Mouse (Mus musculus) spleen, adult 2 months (tissue): ENCODE results near the gene Clcn1. TPM values are rescaled to one million over a fixed set of nuclear protein-coding genes. Genes with fewer than 3 reads are reported as not detected.

Experiments used
- DNase-seq, 2 experiments: peaks; one replicate each; pipeline versions ENCODE4 v3.0.0 to v3.0.0-alpha.2; 2012 to 2021; ENCODE audit warnings: low spot score in 2 of 2, low read depth in 1 of 2
- H3K27ac ChIP-seq: fragments of 200-500 bp; 2 replicates; pipeline ENCODE4 v1.5.1; 2012; ENCODE audit warnings: low read length, inconsistent platforms; ENCODE audit not compliant: insufficient read depth
- H3K27me3 ChIP-seq: fragments of 200-500 bp; 2 replicates; pipeline ENCODE4 v1.6.1; 2012; ENCODE audit warnings: mild to moderate bottlenecking, moderate library complexity, low read length, inconsistent platforms; ENCODE audit not compliant: control insufficient read depth, insufficient read depth
- H3K36me3 ChIP-seq: fragments of 200-500 bp; 2 replicates; pipeline ENCODE4 v1.6.1; 2012; ENCODE audit warnings: mild to moderate bottlenecking, low read length, inconsistent platforms; ENCODE audit not compliant: control insufficient read depth, insufficient read depth
- H3K4me1 ChIP-seq: fragments of 200-500 bp; 2 replicates; pipeline ENCODE4 v1.6.1; 2011; ENCODE audit warnings: inconsistent platforms; ENCODE audit not compliant: control insufficient read depth, insufficient read depth, insufficient read length
- H3K4me3 ChIP-seq: fragments of 200-500 bp; 2 replicates; pipeline ENCODE4 v1.5.1; 2011; ENCODE audit warnings: mild to moderate bottlenecking, inconsistent platforms; ENCODE audit not compliant: insufficient read depth, insufficient read length; ENCODE audit errors: extremely low read depth
- CTCF ChIP-seq: fragments of 200-500 bp; IDR thresholded peaks from 2 replicates; pipeline ENCODE4 v1.5.1; 2011; ENCODE audit warnings: mild to moderate bottlenecking, inconsistent platforms; ENCODE audit not compliant: insufficient read depth, insufficient read length, insufficient replicate concordance; ENCODE audit errors: extremely low read depth
- POLR2A ChIP-seq: fragments of 200-500 bp; IDR thresholded peaks from 2 replicates; pipeline ENCODE4 v1.6.1; 2011; ENCODE audit warnings: low read depth, low read length, inconsistent platforms
- WGBS: fragments of 180-500 bp; shearing (Covaris S2); methylation state at CpG from one replicate; pipeline ENCODE4 v1.1.7; 2018; 5-methylcytosine and 5-hydroxymethylcytosine counted together
- polyA plus RNA-seq: library from polyadenylated mRNA; depleted of rRNA; stranded (reverse); fragments of >200 nt; gene quantifications from 2 replicates; pipeline ENCODE4 v1.2.3, GENCODE M21; 2012

Clcn1 gene
- polyA plus RNA-seq, 1 experiment, result 0.18 TPM

DNA sequence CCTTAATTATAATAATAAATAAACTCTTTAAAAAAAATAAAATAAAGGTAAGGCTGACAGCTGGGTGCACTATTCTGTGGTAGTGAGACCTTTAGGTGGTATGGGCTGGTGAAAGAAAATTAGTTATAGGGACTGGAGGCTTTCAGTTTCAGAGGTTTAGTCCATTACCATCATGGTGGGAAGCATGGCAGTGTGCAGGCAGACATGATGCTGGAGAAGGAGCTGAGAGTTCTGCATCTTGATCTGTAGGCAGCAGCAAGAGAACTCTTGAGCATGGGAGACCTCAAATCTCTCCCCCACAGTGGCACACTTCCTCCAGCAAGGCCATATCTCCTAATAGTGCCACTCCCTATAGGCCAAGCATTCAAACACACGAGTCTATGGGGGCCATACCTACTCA lies 55.7 kb downstream of the Clcn1 start:
- Histone ChIP-seq H3K4me3 (no peak overlapping the region), H3K4me1 (peaks cover 15% of the 10 kb centered on the region; the same call in 1 of the 2 replicates), H3K27me3 (no peaks in the 10 kb centered on the region), H3K27ac (no peak overlapping the region), H3K36me3 (no peaks in the 10 kb centered on the region)
- 52% methylated on average over 1 of the region's 1 CpGs for WGBS
- TF ChIP-seq CTCF, result no peak
- TF ChIP-seq POLR2A, result no peak
- DNase-seq, result no peak

DNA sequence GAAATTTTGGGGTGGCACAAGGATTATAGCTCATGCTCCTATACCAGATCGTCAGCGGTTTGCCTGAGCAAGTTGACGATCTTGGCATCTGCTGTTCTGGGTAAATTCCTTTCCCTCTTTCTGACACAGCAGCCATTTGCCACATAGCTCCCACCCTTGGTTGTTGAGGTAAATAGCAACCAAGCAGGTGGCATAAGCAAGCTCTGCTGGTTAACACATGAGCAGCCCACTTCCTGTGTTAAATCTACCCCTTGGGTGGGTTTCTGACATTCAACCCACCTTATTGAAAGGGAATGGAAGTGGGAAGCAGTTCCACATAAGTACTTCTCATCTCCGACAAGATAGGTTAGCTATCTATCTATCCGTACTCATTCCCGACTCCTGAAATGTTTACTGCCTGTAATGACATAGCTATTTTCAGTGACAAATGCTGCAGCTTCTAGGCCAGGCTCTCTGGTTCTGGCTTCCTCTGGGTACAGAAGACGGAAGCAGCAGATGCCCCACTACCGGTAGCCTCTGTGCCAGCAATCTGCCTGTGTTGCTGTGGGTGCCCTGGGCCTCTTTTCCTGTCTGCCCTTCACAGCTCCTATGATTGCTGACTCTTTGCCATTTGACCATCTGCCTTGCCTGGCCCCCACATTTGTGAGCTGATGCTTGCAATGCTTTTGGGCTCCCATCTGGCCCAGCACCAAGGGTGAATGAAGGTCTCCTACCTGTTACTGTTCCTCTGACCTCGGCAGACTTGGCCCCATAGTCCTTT lies 57.1 kb downstream of the Clcn1 start:
- peak; percentile 27 to 41 for DNase-seq
- no peak overlapping the region for H3K4me3 ChIP-seq
- no peak for TF ChIP-seq POLR2A
- no peak for TF ChIP-seq CTCF
- no peaks in the 10 kb centered on the region for H3K27me3 ChIP-seq
- peaks cover 15% of the 10 kb centered on the region; the same call in 1 of the 2 replicates for H3K4me1 ChIP-seq
- peak overlapping the region; percentile 84 for H3K27ac ChIP-seq
- H3K36me3 ChIP-seq, result no peaks in the 10 kb centered on the region
- WGBS, result 23% methylated on average over 9 of the region's 9 CpGs

DNA sequence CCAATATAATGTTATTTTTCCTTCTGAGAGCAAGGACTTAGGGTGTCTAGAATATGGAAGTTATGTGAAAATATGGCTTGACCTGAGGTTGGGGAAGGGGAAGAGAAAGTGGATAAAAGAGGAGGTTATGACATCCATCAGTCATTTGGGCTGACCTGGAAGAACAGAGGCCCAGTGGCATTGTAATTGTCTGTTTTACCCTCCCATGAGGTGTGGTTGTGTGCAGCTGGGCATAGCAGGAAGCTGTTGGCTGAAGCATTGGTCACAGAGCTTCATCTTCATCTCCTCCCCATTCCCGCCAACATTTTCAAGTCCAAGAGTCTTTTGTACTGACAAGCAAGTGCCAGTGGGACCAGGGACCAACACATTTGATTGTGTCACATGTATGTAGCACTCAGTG lies 57.8 kb downstream of the Clcn1 start:
- H3K4me1 ChIP-seq, result peaks cover 15% of the 10 kb centered on the region; the same call in 1 of the 2 replicates
- H3K4me3 ChIP-seq, result no peak overlapping the region
- no peak for TF ChIP-seq POLR2A
- no peak for TF ChIP-seq CTCF

DNA sequence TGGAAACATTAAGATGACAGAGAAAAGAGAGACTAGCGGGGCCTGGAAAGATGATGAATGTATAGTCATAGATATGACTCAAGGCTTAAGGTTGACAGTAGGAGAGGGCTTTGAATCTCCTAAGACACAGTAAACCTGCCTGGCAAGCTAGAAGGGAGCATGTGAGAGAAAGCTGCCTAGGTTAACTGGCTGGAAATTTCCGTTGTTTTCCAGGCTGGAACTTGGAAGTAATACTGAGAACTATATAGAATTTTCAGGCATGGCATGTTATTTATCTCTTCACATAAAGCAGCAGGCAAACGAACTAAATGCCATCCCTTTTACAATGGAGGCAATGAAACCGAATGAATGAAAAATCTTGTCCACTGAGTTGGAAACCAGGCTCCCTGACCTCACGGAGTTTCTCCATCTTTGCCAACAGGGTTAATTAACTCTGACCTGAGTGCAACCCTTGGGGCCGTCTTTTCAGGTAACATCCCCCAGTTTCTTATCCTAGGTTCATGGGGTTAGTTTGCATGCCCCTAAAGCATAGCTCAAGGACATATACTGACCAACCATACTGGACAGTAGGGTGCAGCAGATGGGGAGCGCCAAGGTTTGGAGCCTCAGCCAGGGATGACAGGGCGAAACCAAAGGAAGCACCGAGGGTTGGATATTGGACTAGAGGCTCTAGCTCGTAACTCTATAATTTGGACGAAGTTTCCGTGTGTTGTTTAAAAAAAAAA lies 62.0 kb downstream of the Clcn1 start:
- H3K4me1 ChIP-seq, result peaks cover 29% of the 10 kb centered on the region; the same call in 1 of the 2 replicates
- H3K27me3 ChIP-seq, result no peaks in the 10 kb centered on the region
- WGBS, result 52% methylated on average over 12 of the region's 12 CpGs
- no peak overlapping the region for H3K4me3 ChIP-seq
- H3K27ac ChIP-seq, result no peak overlapping the region
- DNase-seq, result no peak
- TF ChIP-seq POLR2A (no peak), CTCF (no peak)
- no peaks in the 10 kb centered on the region; the same call in 1 of the 2 replicates for H3K36me3 ChIP-seq

More for the DNA sequence above, 57.8 kb downstream of the Clcn1 start:
- no peak for DNase-seq
- H3K27ac ChIP-seq, result peak overlapping the region; percentile 84
- WGBS, result 28% methylated on average over 1 of the region's 1 CpGs
- no peaks in the 10 kb centered on the region for H3K36me3 ChIP-seq
- H3K27me3 ChIP-seq, result no peaks in the 10 kb centered on the region

DNA sequence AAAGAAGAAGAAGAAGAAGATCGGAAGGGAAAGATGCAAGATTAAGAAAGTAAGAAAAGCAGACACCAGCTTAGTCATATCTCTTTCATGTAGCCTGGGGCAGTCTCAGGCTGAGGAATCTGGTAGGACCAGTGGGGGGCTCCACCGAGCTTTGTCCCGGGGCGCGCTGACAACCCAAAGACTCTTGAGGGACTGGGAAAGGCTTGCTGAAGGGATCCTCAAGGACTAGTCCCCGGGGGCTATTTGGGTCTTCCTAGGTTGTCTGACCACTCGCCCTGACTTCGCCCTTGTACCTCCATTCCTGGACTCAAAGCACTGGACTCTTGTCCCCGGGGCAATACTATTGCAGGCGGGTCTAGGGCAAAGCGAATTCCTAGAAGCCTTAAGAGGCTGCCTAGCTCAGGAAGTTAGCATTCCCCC lies 62.5 kb downstream of the Clcn1 start:
- WGBS, result 2% methylated on average over 11 of the region's 11 CpGs
- peak overlapping the region; percentile 79 for H3K27ac ChIP-seq
- TF ChIP-seq POLR2A (no peak), CTCF (peak; percentile 45; the same call in 1 of the 2 replicates)
- no peaks in the 10 kb centered on the region for H3K27me3 ChIP-seq
- peak overlapping the region; percentile 89 for H3K4me3 ChIP-seq
- DNase-seq, result peak; percentile 36 to 75
- no peaks in the 10 kb centered on the region; the same call in 1 of the 2 replicates for H3K36me3 ChIP-seq
- peaks cover 26% of the 10 kb centered on the region; the same call in 1 of the 2 replicates for H3K4me1 ChIP-seq

DNA sequence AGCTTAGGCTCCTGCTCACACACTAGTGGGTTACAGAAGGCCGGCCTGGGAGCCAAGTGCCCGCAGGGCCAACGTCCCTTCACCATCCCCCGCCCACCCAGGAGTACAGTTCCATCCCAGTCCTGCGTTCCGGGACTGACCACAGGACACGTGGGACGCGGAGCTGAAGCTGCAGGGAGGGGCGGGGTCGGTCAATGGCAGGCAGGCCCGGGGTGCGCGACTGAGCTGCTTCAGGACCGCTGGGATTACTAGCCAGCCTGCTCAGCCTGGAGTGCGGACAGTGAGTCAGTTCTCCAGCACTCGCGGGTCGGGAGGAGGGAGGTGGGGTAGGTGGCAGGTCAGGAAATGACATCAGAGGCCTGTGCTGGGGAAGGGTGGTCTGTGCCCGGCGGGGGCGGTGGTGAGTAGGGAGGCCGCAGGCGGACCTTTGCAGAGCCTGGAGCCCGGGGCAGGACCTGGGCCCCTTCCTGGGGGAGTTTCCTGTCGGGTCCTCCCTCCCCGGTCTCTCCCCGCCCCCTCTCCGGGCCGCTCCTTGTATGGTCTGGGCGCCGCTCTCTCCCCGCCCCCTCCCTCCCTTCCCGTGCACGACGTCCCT lies 63.0 kb downstream of the Clcn1 start, which contains the start of gene Zyx:
Gene Zyx, plus strand, starts transcription at position 205 of the 595 bp plus-strand sequence.
- under 1% methylated on average over 30 of the region's 36 CpGs for WGBS
- Histone ChIP-seq H3K27me3 (no peaks in the 10 kb centered on the region), H3K4me1 (peaks cover 23% of the 10 kb centered on the region; the same call in 1 of the 2 replicates), H3K36me3 (no peaks in the 10 kb centered on the region; the same call in 1 of the 2 replicates), H3K4me3 (peak within 1 kb of the TSS; percentile 89), H3K27ac (peak within 1 kb of the TSS; percentile 79)
- peak; percentile 54 to 84 for DNase-seq
- TF ChIP-seq POLR2A (no peak), CTCF (0 out of 2 replicates have a peak, but pooled peaks have one; percentile 3)
